Mouse (Mus musculus): ENCODE results near the gene Lhx2.

The Lhx2 gene

DNA sequence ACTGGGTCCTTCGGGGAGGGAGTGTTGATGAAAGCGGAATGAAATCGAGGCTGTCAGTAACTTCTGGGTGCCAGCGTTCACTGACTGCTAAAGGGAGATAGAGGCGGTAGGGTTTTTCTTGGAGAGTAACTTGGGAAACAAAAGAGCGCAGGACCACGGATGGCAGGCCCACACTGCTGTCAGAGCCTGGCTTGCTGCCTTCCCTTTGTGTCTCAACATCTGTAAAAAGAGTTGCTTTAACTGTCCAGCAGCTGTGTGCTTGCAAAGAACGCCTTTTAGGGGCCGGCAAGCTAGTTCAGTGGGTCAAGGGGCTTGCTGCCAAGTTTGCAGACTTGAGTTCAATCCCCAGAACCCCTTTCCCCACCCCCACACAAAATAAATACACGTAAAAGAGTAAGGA, 20.1 kb downstream of the Lhx2 start:
- DNase-seq (ENCODE audit: extremely low spot score, low spot score), result no peak

DNA sequence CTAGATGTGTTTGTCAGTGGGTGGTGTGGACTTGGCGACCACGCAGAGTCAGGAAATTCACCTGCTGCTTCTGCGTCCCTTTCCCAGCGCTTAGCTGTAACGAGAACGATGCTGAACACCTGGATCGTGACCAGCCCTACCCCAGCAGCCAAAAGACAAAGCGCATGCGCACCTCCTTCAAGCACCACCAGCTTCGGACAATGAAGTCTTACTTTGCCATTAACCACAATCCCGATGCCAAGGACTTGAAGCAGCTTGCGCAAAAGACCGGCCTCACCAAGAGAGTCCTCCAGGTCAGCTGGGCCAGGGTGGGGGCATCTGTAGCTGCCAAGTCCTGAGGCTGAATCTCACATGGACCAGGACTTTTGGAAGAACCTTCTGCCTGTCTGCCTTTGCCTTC, 20.7 kb downstream of the Lhx2 start:
- no peak for DNase-seq (ENCODE audit: extremely low spot score, low spot score)

GRCm38 (mm10) chr2:38366222-38366621, 27.1 kb downstream of the Lhx2 start:
- DNase-seq (ENCODE audit: extremely low spot score, low spot score), result no peak

DNA sequence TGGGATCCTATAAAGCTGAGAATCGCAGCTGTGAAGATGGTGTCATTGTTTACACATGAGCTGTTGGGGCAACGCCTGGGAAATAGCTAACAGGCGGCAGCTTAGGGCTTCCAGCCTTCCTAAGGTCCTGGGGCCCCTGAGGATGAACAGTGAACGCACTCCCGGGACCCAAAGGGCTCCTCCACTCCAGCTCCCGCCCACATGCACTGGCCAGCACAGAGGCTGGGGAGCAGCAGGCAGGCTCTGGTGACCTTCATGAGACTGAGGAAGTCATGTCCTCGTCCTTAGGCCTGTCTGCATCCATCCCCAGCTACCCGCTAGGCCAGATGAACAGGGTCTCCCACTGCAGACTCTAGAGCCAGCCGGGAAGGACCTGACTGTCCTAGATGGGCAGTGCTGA, 27.9 kb downstream of the Lhx2 start:
- DNase-seq (ENCODE audit: extremely low spot score, low spot score), result no peak

- no peak for DNase-seq (ENCODE audit: extremely low spot score, low spot score)
These were observed 28.8 kb downstream of the Lhx2 start for GRCm38 (mm10) chr2:38367852-38368251.

GRCm38 (mm10) chr2:38368746-38369330, 29.8 kb downstream of the Lhx2 start:
- DNase-seq (ENCODE audit: extremely low spot score, low spot score), result peak; percentile 64

DNA sequence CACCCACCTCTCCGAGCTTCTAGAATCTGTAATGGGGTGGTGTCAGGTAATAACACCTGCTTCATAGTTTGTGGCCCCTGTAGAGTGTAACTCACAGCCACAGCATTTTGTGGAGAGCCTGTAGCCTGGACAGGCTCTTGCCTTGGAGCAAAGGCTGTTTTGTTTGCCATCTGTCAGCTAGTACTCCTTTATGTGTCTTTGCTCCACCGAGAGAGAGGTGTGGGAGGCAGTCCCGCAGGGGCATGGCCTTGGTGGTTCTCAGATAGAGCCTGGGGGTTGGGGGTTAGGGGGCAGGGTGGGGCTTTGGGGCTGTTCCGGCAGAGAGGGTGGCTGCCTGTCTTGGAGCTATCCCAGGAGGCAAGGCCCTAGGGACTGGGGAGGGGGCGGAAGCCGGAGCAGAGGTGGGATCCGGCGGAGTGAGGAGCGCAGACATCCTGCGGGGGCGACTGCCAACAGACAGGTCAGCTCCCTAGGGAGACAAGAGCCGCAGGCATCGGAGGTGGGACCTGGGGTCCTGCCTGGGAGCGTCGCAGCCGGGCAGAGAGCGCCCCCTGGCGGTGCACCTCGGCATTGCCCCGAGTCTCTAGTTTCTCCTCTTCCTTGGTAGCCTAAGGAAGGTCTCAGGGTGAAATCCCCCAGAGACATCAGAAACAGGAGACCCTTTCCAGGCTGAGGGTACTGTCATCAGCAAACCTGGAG, 36.7 kb downstream of the Lhx2 start:
- DNase-seq (ENCODE audit: extremely low spot score, low spot score), result peak; percentile 82

DNA sequence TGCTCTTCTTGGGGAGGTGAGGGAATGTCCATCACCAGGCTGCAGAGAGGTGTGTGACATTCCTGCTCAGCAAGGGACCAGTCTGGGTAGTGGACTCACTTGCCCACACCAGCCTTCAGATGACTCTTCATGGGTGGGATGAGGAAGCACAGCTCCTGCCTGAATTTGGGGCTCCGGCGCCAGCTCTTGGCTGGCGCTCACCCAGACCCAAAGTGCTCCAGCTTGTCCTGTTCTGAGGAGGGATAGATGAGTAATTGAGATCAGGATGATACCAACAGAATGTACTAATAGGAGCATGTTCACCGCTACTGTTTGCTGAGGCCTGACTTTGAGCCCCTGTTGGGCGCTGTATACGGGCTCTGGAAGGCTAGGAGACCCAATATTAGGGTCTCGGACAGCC, 38.2 kb downstream of the Lhx2 start:
- no peak for DNase-seq (ENCODE audit: extremely low spot score, low spot score)

- DNase-seq (ENCODE audit: extremely low spot score, low spot score), result no peak
These were observed 39.3 kb downstream of the Lhx2 start for GRCm38 (mm10) chr2:38378346-38378745.

- DNase-seq (ENCODE audit: extremely low spot score, low spot score), result no peak
These were observed 39.9 kb downstream of the Lhx2 start for GRCm38 (mm10) chr2:38378849-38379545.

- DNase-seq (ENCODE audit: extremely low spot score, low spot score), result no peak
These were observed 40.4 kb downstream of the Lhx2 start for GRCm38 (mm10) chr2:38379546-38379870.

DNA sequence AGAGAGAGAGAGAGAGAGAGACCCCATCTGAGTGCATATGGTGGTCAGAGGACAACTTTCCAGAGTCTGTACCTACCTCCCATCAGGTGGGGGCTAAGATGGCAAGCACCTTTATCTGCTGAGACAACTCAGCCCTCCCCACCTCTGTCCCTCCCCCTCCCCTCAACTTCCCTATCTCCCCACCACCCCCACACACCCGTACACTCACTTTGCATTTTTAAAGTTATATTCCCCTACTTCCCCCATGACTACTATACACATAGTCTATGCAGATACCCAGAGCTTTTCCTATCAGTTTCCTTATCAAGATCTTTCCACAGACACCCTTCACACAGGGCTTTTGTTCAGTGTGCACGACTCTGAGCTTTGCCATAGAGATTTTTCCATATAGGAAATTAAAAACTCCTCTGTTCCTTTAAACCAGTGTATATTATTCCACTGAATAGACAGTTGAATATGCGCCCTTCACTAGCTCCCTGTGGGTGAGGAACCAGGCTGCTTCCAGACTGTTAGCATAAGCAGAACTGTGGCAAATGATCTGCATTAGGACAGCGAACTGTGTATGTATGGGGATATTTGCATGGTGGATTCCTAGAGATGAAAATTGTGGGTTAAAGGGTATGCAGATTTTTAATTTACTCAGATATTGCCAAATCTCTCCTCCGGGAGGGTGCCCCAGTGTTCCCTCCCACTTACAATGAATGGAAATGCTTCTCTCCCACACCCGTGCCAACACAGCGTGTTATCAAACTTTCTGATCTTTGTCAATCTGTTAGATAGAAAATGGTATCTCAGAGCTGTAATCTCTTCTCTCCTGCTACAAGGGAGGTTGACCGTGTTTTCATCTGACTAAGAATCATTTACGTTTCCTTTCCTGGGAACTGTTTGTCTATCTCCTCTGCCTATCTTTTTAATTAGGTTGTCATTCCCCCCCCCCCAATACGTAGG, 41.3 kb downstream of the Lhx2 start:
- no peak for DNase-seq (ENCODE audit: extremely low spot score, low spot score)

DNA sequence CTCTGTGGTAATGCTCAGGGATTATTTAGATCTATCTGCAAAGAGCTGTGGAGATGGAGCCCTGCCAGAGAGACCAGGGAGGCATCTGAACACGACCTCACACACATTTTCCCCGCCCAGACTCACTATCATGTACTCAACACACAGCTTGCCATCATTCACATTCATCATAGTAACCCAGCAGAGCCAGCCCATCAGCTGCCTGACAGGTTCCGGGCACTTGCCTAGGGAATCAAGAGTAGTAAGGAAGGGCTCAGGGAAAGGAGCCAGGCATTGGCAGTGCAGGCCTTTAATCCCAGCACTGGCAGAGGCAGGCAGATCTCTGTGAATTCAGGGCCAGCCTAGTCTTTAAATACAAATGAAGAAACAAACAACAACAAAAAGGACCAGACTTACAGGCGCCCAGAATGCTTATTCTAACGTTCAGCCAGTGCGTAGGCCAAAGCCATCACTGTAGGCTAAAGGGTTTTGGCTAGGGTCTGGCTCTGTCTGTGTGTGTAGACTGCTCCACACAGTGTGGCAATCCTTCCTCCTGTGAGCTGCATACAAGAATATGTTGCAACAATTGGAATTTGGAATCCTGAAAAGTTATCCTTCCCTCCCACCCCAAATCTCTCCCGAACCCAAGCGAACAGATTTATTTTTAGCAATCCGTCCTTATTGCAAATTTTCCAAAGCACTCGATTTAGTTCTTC, 48.6 kb downstream of the Lhx2 start:
- DNase-seq (ENCODE audit: extremely low spot score, low spot score), result no peak

DNA sequence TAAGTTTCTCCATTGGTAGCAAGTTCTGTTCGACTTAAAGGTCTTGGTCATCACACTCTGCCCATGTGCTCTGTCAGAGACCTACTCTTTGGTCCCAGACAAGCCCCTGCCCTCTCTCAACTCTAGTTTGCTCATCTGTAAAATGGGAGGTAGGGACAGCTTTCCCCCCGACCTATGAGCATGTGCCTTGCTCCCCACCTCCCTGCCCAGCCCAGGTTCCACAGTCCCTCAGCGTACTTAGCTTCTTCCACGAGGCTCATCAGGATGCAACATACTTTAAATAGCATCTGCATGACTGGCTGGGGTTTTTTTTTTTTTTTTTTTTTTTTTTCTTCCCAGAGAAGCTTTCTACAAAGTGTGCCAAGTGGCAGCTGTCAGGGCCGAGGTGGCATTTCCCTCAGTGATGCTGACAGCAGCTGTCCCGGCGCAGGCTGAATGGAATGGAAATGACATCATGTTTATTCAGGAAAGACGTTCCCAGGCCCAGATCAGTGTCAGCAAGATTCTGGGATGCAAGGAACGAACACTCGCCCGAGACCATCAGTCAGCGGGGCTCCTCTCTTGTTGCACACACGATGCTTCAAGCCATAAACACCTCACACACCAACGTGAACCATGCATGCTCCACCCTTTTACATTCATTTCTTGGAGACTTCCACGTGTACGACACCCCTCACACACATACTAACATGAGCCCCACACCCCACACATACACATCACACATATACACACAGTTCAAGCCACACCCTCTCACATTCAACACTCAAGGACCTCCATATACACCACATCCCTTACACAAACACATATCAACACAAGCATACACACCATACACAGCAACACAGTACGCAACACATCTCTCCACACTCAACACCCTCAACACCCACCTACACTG, 56.1 kb downstream of the Lhx2 start:
- no peak for DNase-seq (ENCODE audit: extremely low spot score, low spot score)

DNA sequence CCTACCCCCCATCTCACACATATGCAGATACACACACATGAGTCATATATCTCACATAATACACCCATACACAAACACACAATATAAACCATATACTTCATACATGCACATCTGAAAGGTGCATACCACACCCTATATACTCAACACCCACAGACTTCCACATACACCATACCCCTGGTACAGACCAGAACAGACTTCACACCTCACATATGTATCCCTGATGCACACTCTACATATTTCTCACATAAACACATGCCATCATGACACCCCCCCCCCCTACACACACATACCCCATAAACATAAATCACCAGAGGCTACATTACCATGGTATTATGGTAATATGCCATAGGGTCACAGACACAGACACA, 56.8 kb downstream of the Lhx2 start:
- no peak for DNase-seq (ENCODE audit: extremely low spot score, low spot score)

DNA sequence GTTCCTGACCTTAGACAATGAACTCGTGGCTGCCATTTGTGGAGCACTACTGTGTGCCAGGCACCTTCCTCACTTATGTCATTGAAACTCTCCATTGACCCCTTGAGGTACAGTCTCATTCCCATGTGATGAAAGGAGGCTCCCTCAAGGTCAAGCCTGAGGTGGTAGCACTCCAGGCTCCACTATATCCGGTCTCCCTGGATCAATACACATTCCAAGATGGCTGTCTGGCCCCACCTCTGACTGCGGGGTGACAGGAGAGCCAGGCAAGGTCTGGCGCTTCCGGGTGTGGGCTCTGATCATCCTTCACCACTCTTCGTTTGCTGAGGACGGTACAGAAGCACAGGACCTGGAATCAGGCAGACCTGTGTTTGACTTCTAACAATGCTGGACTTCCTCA, 58.2 kb downstream of the Lhx2 start:
- DNase-seq (ENCODE audit: extremely low spot score, low spot score), result no peak

- no peak for DNase-seq (ENCODE audit: extremely low spot score, low spot score)
These were observed 58.8 kb downstream of the Lhx2 start for GRCm38 (mm10) chr2:38397882-38398281.

DNA sequence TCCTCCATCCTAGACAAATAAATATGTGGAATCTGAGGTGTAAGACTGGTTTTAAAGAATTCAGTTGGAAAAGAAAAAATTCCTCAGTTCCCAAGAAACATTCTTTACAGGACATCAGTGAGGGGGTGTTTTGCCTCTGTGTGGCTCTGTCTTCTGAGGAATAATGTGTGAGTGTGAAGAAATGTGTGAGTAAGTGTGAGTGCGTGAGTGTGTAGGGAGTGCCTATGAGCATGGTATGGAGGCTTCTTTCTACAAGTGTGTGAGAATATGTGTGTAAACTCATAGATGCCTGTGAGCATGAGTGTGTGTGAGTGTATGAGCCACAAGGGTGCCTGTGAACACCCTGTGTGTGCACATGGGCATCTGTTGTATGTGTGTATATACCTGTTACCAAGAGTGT, 63.5 kb downstream of the Lhx2 start:
- DNase-seq (ENCODE audit: extremely low spot score, low spot score), result no peak

GRCm38 (mm10) chr2:38403231-38403630, 64.2 kb downstream of the Lhx2 start:
- DNase-seq (ENCODE audit: extremely low spot score, low spot score), result no peak

DNA sequence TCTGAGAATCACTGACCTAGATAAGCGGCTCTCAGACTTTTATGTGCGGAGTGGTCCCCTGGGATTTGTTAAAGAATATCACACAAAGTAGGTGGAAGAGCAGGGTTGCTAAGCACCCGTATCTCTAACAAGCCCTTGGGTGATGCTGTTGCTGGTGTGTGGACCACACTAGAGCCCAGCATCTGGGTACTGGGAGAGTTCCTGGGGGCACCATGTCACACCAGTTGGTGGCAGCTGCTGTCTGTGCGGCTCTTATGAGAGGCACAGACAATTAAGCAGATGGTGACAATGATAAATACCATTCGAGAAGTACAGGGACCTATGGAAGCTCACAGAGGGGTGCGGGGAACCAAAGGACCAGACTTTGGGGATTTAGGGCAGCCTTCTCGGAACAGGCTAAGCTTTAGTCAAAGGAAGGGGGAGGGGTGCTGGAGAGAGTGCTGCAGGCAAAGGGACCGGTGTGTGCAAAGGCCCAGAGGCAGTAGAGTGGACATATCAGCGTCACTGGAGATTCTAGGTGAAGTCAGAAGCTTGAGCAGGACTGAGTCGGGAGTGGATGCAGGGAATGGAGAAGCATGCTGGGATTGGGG, 65.0 kb downstream of the Lhx2 start:
- no peak for DNase-seq (ENCODE audit: extremely low spot score, low spot score)

All from neural tube, embryonic 10.5 days (tissue).